Mouse (Mus musculus) embryonic facial prominence, embryonic 10.5 days (tissue): Measurements from ENCODE around the gene Trappc11. TPM values are rescaled to one million over a fixed set of nuclear protein-coding genes. Genes with fewer than 3 reads are reported as not detected.

ENCODE experiments used
- DNase-seq: peaks from one replicate; pipeline ENCODE4 v3.0.0-alpha.2; 2017; ENCODE audit warnings: low spot score
- H3K27ac ChIP-seq: fragments of 300-500 bp; sonication (generic); replicated peaks from 2 replicates; pipeline ENCODE4 v1.5.1; 2016; ENCODE audit warnings: mild to moderate bottlenecking
- H3K27me3 ChIP-seq: fragments of 300-500 bp; sonication (generic); replicated peaks from 2 replicates; pipeline ENCODE4 v1.6.1; 2016; ENCODE audit warnings: low read depth, mild to moderate bottlenecking; ENCODE audit not compliant: poor library complexity, severe bottlenecking
- H3K36me3 ChIP-seq: fragments of 300-500 bp; sonication (generic); replicated peaks from 2 replicates; pipeline ENCODE4 v1.6.1; 2016; ENCODE audit warnings: mild to moderate bottlenecking, moderate library complexity
- H3K4me1 ChIP-seq: fragments of 300-500 bp; sonication (generic); 2 replicates; pipeline ENCODE4 v1.6.1; 2016
- H3K4me3 ChIP-seq: fragments of 300-500 bp; sonication (generic); 2 replicates; pipeline ENCODE4 v1.5.1; 2016; ENCODE audit warnings: mild to moderate bottlenecking, moderate library complexity
- H3K9me3 ChIP-seq: fragments of 300-500 bp; sonication (generic); 2 replicates; pipeline ENCODE4 v1.6.1; 2016; ENCODE audit warnings: mild to moderate bottlenecking
- WGBS: fragments of 180-500 bp; shearing (Covaris S2); methylation state at CpG from one replicate; pipeline ENCODE4 v1.1.7; 2016; 5-methylcytosine and 5-hydroxymethylcytosine counted together
- polyA plus RNA-seq: library from polyadenylated mRNA; unstranded; fragments of >200 nt; fragmentation: Nextera tagmentation; extraction: Ambion mirVana; gene quantifications from 2 replicates; pipeline ENCODE4 v1.2.1, GENCODE M21; 2016

The Trappc11 gene
- 34.7 and 35.2 TPM in 2 replicates for polyA plus RNA-seq

DNA sequence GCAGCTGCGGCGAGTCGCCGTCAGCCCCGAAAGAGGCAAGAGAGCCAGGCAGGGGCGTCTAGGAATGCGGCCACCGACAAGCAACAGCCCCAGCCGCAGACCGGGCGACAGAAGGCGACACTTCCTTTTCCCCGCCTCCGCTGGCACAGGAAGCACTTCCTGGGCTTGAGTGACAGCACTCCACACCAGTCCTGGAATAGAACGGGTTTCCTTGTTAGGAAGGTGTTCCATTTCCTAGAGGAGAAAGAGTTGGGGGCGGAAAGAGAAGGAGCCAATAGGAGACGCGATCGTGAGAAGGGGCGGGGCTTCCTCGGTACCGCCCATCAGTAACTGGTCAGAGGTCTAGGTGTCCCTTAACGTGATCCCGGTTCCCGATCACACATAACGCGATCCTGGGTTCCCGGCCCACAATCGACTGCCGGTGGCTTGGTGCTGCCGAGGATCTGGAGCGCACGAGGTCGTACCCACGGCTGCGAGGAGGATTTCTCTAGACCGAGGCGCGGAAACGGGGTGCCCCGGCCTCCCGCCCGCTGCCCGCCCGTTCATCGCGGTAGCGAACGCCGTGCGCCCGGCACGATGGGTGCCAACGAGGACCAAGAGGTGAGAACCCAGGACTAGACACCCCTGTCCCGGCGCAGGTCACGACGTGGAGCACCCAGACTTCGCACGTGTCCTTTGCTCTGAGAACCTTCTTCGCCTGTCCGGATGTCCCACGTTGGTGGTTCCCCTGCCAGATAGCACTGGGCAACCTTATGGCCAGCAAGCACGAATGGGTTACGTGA is at the start of gene Trappc11, which contains the start of gene Rwdd4a:
Gene Trappc11, minus strand, starts transcription at position 127 of the 782 bp plus-strand sequence.
Gene Rwdd4a, plus strand, starts transcription at position 321 of the 782 bp plus-strand sequence.
- under 1% methylated on average over 65 of the region's 65 CpGs for WGBS
- Histone ChIP-seq H3K4me3 (peak within 1 kb of the TSS; percentile 94), H3K27ac (peak within 1 kb of the TSS; percentile 90), H3K9me3 (no peaks in the 10 kb centered on the region), H3K4me1 (peaks cover 22% of the 10 kb centered on the region), H3K27me3 (no peaks in the 10 kb centered on the region), H3K36me3 (peaks cover 32% of the 10 kb centered on the region)
- DNase-seq, result peak; percentile 96

DNA sequence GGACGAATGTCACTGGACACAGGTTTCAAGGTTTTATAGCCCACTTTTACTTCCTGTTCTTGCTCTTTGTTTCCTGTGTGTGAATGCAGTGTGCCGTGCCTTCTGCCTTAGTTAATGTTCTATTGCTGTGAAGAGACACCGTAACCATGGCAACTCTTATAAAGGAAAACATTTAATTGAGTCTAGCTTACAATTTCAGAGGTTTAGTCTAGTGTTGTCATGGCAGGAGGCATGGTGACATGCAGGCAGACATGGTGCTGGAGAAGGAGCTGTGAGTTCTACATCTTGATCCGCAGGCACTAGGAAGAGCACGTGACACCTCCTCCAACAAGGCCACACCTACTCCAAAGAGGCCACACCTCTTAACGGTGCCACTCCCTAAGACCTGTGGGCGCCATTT is 48.2 kb upstream of the Trappc11 start:
- Histone ChIP-seq H3K4me1 (no peaks in the 10 kb centered on the region), H3K4me3 (no peak overlapping the region), H3K27ac (no peak overlapping the region), H3K9me3 (peaks cover 4% of the 10 kb centered on the region; the same call in 1 of the 2 replicates), H3K36me3 (no peaks in the 10 kb centered on the region), H3K27me3 (no peaks in the 10 kb centered on the region)
- WGBS, result 88% methylated on average over 7 of the region's 7 CpGs
- no peak for DNase-seq

DNA sequence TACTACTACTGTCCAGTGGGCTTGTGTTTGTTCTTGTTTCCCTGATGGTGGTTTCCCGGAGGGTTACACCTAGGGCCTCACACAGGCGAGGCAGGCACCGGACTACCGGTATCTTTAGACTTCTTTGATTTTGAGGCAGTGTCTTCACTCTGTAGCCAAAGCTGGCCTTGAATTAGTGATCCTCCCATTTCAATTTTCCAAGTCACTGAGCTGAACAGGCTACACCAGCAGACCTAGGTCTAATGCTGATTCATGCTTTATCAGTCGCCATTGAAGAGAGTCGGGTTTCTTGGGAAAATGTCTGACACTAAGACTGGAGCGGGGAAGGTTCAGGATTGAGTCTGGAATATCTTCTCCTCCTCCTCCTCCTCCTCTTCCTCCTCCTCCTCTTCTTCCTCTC is 40.2 kb upstream of the Trappc11 start:
- WGBS, result 90% methylated on average over 7 of the region's 7 CpGs
- no peak overlapping the region for H3K4me3 ChIP-seq
- no peak for DNase-seq

DNA sequence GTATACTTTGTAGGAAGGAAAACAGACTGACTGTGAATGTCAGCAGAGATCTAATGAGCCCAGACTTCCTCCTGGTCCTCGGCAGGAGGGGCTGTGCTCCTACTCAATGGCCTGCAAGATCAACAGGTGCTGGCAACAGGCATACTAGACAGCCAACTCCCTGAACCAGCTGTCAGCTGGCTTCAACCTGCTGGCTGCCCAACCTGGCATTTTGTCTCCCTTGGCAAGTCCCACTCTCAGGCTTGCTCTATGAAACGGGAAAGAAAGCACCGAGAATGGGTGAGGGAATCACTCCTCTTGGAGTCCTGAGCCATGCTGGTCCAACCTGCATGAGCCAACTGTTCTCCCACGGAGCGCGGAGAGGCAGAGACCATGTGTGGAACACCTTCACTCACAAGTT is 36.9 kb upstream of the Trappc11 start:
- Histone ChIP-seq H3K4me1 (no peaks in the 10 kb centered on the region), H3K9me3 (no peaks in the 10 kb centered on the region), H3K27ac (no peak overlapping the region), H3K27me3 (no peaks in the 10 kb centered on the region), H3K36me3 (no peaks in the 10 kb centered on the region), H3K4me3 (no peak overlapping the region)
- WGBS, result 90% methylated on average over 6 of the region's 6 CpGs
- DNase-seq, result no peak

More for the DNA sequence above, 40.2 kb upstream of the Trappc11 start:
- Histone ChIP-seq H3K36me3 (no peaks in the 10 kb centered on the region), H3K27ac (no peak overlapping the region), H3K9me3 (peaks cover 10% of the 10 kb centered on the region; the same call in 1 of the 2 replicates), H3K27me3 (no peaks in the 10 kb centered on the region), H3K4me1 (no peaks in the 10 kb centered on the region)

DNA sequence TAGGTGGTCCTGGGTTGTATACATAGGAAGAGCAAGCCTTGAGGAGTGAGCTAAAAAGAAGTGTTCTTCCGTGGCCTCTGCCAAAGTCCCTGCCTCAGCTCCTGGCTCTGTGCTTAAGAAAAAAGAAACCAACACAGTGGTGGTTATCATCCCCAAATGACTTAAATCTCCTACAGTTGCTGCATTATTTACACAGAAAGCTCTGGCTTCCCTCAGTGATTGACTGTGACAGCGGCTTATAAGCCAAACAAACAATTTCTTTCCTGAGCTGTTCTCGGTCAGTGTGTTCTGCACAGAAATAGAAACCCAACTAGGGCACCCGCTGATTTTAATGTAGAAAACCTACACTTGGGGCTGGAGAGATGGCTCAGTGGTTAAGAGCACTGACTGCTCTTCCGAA is 34.8 kb upstream of the Trappc11 start:
- Histone ChIP-seq H3K9me3 (no peaks in the 10 kb centered on the region), H3K27ac (no peak overlapping the region), H3K36me3 (no peaks in the 10 kb centered on the region), H3K27me3 (no peaks in the 10 kb centered on the region), H3K4me1 (no peaks in the 10 kb centered on the region), H3K4me3 (no peak overlapping the region)
- WGBS, result 86% methylated on average over 5 of the region's 5 CpGs
- DNase-seq, result no peak

DNA sequence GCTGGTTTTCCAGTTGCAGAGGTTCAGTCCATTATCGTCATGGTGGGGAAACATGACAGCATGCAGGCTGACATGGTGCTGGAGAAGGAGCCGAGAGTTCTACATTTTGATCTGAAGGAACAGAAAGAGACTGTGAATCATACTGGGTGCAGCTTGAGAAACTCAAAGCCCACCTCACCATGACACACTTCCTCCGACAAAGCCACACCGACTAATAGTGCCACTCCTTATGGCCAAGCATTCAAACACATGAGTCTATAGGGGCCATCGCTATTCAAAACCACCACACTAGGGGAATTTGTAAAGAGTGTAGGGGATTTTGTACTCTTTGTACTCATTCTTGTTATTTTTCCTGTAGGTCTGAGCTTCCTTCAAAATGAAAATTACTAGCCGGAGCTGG is 33.3 kb upstream of the Trappc11 start:
- Histone ChIP-seq H3K27me3 (no peaks in the 10 kb centered on the region), H3K9me3 (no peaks in the 10 kb centered on the region), H3K27ac (no peak overlapping the region), H3K36me3 (no peaks in the 10 kb centered on the region), H3K4me3 (no peak overlapping the region), H3K4me1 (no peaks in the 10 kb centered on the region)
- 89% methylated on average over 6 of the region's 6 CpGs for WGBS
- DNase-seq, result no peak

DNA sequence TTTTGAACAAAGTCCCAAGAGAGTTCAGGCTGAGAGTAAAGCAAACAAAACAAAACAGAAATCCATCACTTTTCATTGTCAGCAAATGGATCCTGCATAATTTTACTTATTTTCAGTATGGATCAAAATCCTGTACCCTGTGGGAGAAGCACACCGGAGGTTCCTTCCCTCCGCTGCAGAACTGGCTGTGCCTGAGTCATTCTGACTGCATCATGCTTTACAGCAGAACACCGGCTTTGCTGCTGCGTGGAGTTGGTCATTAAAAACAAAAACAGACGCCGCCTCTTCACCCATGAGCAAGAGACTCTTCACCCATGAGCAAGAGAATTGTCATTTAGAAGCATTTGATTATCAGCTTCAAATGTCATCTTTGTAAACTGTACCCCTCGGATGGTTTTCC is 27.5 kb upstream of the Trappc11 start:
- 90% methylated on average over 7 of the region's 7 CpGs for WGBS
- DNase-seq, result no peak

DNA sequence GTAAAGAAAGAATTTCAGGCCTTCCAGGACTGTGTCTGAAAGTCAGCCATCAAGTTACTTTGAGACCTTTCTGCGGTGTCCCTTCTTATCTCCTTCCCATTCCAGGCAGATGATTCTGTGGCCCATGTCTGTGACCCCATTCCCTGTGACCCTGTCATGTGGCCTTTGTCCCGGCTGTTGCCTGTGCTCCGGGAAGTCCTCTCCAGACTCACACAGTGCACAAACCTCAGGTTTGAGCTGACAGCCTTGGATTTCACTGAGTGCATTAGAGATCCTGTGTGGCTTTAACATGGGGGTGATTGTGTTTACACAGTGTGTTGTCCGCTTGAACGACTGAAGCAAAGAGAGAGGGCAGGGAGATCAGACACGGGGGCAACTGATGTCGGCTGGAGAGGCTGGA is 25.0 kb upstream of the Trappc11 start:
- no peak for DNase-seq
- peaks cover 6% of the 10 kb centered on the region for H3K36me3 ChIP-seq
- no peaks in the 10 kb centered on the region for H3K4me1 ChIP-seq
- WGBS, result 61% methylated on average over 7 of the region's 7 CpGs
- H3K9me3 ChIP-seq, result no peaks in the 10 kb centered on the region
- no peaks in the 10 kb centered on the region for H3K27me3 ChIP-seq
- H3K4me3 ChIP-seq, result no peak overlapping the region
- H3K27ac ChIP-seq, result no peak overlapping the region; the same call in 1 of the 2 replicates

More for the DNA sequence above, 27.5 kb upstream of the Trappc11 start:
- no peaks in the 10 kb centered on the region for H3K36me3 ChIP-seq
- H3K4me1 ChIP-seq, result no peaks in the 10 kb centered on the region
- no peaks in the 10 kb centered on the region for H3K27me3 ChIP-seq
- no peak overlapping the region for H3K4me3 ChIP-seq
- no peak overlapping the region for H3K27ac ChIP-seq
- H3K9me3 ChIP-seq, result no peaks in the 10 kb centered on the region

DNA sequence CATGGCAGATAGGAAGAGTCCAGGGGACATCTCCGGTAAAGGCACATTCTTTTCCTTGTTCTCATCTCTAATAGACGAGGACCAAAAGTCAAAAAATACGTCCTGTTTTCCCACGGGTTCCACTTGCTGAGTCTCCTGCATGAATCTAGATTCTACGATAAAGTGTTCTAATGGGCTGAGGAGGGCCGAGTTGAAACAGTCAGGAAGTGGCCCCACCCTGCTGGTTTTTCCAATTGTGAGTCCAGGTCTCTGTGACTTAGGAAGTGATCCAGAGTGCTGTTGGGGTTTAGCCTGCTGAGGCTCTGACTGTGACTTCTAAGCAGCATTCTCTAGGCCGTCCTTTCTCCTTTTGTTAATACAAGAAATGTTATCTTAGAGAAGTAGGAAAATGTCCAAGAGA is 23.2 kb upstream of the Trappc11 start:
- Histone ChIP-seq H3K9me3 (no peaks in the 10 kb centered on the region), H3K36me3 (peaks cover 16% of the 10 kb centered on the region), H3K27me3 (no peaks in the 10 kb centered on the region), H3K4me3 (no peak overlapping the region), H3K4me1 (no peaks in the 10 kb centered on the region), H3K27ac (no peak overlapping the region)
- 89% methylated on average over 7 of the region's 7 CpGs for WGBS
- no peak for DNase-seq

DNA sequence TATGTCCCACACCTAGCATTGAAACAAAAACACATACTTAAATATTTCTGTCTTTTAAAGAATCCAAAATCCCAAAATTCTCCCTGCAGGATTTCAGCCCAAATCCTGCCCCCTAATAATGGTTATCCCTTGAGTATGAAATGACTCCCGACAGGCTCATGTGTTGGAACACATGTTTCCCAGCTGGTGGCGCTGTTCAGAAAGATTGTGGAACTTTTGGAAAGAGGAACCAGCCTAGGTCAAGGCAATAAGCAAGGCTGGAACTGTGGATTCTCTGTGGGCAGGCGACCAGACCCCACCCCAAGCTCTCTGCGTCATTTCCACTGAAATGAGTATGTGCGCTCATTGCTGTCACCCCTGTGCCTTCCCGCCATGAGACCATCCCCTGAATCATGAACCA is 20.3 kb upstream of the Trappc11 start:
- DNase-seq, result no peak
- Histone ChIP-seq H3K27me3 (no peaks in the 10 kb centered on the region), H3K9me3 (no peaks in the 10 kb centered on the region), H3K4me3 (no peak overlapping the region), H3K27ac (no peak overlapping the region), H3K4me1 (no peaks in the 10 kb centered on the region), H3K36me3 (peaks cover 44% of the 10 kb centered on the region)
- WGBS, result 87% methylated on average over 6 of the region's 6 CpGs

DNA sequence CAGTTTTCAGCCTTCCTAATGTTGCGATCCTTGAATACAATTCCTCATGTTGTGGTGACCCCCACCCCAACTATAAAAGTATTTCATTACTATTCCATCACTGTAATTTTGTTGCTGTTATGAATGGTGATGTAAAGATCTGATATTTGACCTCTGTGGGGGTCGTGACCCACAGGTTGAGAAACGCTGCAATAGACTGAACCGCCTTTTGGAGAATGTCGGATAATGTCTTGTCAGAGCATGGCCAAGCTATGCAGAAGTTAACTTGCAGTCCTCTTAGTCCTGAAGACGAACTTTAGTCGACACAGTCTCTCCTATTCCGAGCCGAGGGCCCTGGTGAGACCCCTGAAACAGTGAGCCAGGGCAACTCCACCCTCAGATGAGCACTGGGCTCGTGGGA is 13.8 kb upstream of the Trappc11 start:
- no peaks in the 10 kb centered on the region for H3K4me1 ChIP-seq
- no peak overlapping the region for H3K27ac ChIP-seq
- H3K27me3 ChIP-seq, result no peaks in the 10 kb centered on the region
- H3K9me3 ChIP-seq, result 0 out of 2 replicates have a peak, but pooled peaks cover 6% of the 10 kb centered on the region
- H3K36me3 ChIP-seq, result peaks cover 94% of the 10 kb centered on the region
- 95% methylated on average over 10 of the region's 10 CpGs for WGBS
- no peak overlapping the region for H3K4me3 ChIP-seq
- no peak for DNase-seq

DNA sequence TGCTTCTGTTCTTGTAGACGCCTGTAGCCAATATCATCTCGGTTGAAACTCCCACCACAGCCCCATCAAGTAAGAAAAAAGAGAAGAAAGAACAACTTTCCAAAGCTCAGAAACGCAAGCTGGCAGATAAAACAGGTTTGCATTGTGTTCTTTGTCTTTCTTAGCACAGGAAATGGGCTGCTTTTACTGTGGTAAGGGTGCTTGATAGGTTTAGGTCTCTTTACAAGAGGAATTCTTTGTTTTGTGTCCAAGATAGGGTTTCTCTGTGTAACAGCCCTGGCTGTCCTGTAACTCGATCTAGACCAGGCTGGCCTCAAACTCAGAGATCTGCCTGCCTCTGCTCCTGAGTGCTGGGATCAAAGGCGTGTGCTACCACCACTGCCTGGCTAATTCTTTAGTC is 10.8 kb upstream of the Trappc11 start:
- H3K36me3 ChIP-seq, result peaks cover 88% of the 10 kb centered on the region
- no peaks in the 10 kb centered on the region for H3K4me1 ChIP-seq
- H3K27me3 ChIP-seq, result no peaks in the 10 kb centered on the region
- WGBS, result 88% methylated on average over 5 of the region's 5 CpGs
- DNase-seq, result no peak
- H3K27ac ChIP-seq, result no peak overlapping the region
- H3K4me3 ChIP-seq, result no peak overlapping the region
- H3K9me3 ChIP-seq, result 0 out of 2 replicates have a peak, but pooled peaks cover 6% of the 10 kb centered on the region

DNA sequence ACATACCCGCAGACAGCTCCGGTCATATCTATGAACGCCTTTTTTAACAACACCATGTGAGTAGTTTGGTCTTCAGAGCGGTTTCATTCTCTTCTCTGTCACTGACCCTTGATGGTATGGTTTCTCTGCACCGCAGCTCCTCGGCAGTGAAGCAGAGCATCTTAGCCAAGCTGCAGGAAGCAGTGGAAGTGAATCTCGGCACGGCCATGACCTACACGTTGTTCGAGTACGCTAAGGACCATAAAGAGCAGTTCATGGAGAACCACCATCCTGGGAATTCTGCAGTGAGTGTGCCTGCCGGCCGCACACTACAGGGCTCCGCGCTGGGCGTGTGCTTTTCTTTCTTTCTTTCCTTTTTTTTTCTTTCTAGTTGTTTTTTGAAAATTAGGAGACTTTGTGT is 9.5 kb upstream of the Trappc11 start:
- Histone ChIP-seq H3K4me3 (no peak overlapping the region), H3K4me1 (no peaks in the 10 kb centered on the region), H3K27ac (no peak overlapping the region), H3K36me3 (peaks cover 86% of the 10 kb centered on the region), H3K27me3 (no peaks in the 10 kb centered on the region), H3K9me3 (no peaks in the 10 kb centered on the region)
- 95% methylated on average over 16 of the region's 16 CpGs for WGBS
- DNase-seq, result no peak
